In the genomic region with DNA sequence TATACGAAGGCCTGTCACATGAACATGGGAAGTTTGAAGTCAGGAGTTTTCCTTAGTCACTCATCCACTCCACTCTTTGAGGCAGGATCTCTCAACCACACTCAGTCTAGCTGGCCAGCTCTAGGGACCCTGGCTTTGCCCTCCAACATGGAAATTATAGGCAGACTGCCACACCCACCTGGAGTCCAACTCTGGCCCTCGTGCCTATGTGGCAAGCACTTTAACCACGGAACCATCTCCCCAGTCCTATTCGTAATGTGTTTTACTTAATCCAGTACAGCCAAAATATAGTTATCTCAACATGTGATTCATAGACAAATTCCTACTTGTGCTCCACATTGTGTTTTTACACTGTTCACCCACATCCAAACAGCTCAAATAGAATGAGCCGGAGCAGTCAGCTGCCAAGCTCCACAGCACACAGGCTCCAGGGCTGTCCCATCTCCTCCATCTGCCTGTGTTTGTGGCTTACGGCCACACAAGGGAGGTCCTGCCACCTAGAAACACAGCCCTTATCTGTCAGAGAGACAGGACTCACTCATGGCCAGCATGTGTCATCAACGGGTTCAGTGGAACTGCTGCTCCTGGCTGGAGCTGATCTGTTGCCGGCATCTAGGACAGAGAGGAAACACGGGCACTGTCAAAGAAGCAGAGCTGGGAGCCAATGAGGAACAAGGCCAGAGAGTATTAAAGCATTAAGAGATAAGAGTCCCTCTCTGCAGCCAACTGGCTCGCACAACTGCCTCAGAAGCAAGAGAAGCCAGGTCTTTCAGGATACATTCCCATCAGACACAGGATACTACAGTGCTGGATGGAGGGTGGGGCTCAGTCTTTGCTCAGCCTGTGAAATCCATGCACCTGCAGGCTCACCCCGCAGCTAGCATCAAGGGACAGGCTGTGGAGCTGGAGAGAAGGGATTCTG, we compare ENCODE assay signal across 8 mouse cellular contexts. TPM values are rescaled to one million over a fixed set of nuclear protein-coding genes. Genes with fewer than 3 reads are reported as not detected.
DNase-seq lines count a peak whose midpoint lies in the region; ATAC-seq lines count a peak whose summit lies in the region.

No protein-coding gene starts in this region.

- 89% methylated on average over 11 of the region's 11 CpGs for WGBS in limb, embryonic 11.5 days
- 88% methylated on average over 11 of the region's 11 CpGs for whole genome bisulfite sequencing in limb, embryonic 10.5 days
- 80% methylated on average over 11 of the region's 11 CpGs for WGBS in hindbrain, embryonic 16.5 days

- no peak for DNase-seq in limb, embryonic 11.5 days (ENCODE audit: low spot score)
- no peak for DNase-seq in limb, embryonic 10.5 days (ENCODE audit: low spot score)
- peak; percentile 46 for DNase-seq in adrenal gland, postnatal 25 days
- peak; percentile 14 for DNase-seq in fat pad, adult 2 months (ENCODE audit: extremely low read depth, low read depth, low spot score)
- DNase-seq in frontal cortex, postnatal 25 days (ENCODE audit: low spot score in 2 of 2) = no peak
- DNase-seq in yolk sac, embryonic 10.5 days (ENCODE audit: low spot score) = no peak

- no peaks in the 10 kb centered on the region for H3K27me3 ChIP-seq in limb, embryonic 11.5 days (ENCODE audit: control insufficient read depth, insufficient read depth, low read length)
- H3K27me3 ChIP-seq in limb, embryonic 10.5 days (ENCODE audit: low read depth, poor library complexity, severe bottlenecking) = no peaks in the 10 kb centered on the region
- H3K27me3 ChIP-seq in hindbrain, embryonic 16.5 days (replicated peaks; ENCODE audit: control insufficient read depth, insufficient read depth, low read length) = no peaks in the 10 kb centered on the region
- H3K27me3 ChIP-seq in megakaryocyte, embryonic 14.5 days (replicated peaks) = peaks cover 37% of the 10 kb centered on the region

- no peaks in the 10 kb centered on the region; the same call in 1 of the 2 replicates for H3K36me3 ChIP-seq in limb, embryonic 11.5 days (ENCODE audit: control insufficient read depth, insufficient read depth, low read length)
- peaks cover 65% of the 10 kb centered on the region for H3K36me3 ChIP-seq in limb, embryonic 10.5 days
- no peaks in the 10 kb centered on the region for H3K36me3 ChIP-seq in hindbrain, embryonic 16.5 days (ENCODE audit: control insufficient read depth, insufficient read depth, low read length)
- H3K36me3 ChIP-seq in megakaryocyte, embryonic 14.5 days (replicated peaks; ENCODE audit: low read length) = no peaks in the 10 kb centered on the region

- H3K4me1 ChIP-seq in limb, embryonic 11.5 days (ENCODE audit: control insufficient read depth, insufficient read depth, low read length) = peaks cover 12% of the 10 kb centered on the region
- H3K4me1 ChIP-seq in limb, embryonic 10.5 days = peaks cover 30% of the 10 kb centered on the region
- H3K4me1 ChIP-seq in hindbrain, embryonic 16.5 days (ENCODE audit: control insufficient read depth, insufficient read depth, low read depth, low read length) = peaks cover 11% of the 10 kb centered on the region
- H3K4me1 ChIP-seq in megakaryocyte, embryonic 14.5 days = peaks cover 21% of the 10 kb centered on the region

- peak overlapping the region; percentile 8; the same call in 1 of the 2 replicates for H3K27ac ChIP-seq in limb, embryonic 11.5 days (replicated peaks; ENCODE audit: low read depth, low read length)
- no peak overlapping the region for H3K27ac ChIP-seq in limb, embryonic 10.5 days
- H3K27ac ChIP-seq in hindbrain, embryonic 16.5 days (ENCODE audit: low read depth, low read length) = peak overlapping the region; percentile 40; the same call in 1 of the 2 replicates

- H3K4me3 ChIP-seq in limb, embryonic 11.5 days (ENCODE audit: low read depth, low read length) = no peak overlapping the region
- H3K4me3 ChIP-seq in limb, embryonic 10.5 days = no peak overlapping the region
- no peak overlapping the region for H3K4me3 ChIP-seq in hindbrain, embryonic 16.5 days (ENCODE audit: low read length)
- peak overlapping the region; percentile 11 for H3K4me3 ChIP-seq in megakaryocyte, embryonic 14.5 days (replicated peaks)

- H3K4me2 ChIP-seq in limb, embryonic 11.5 days (ENCODE audit: low read depth, severe bottlenecking) = no peak overlapping the region
- H3K4me2 ChIP-seq in hindbrain, embryonic 16.5 days (ENCODE audit: low read length) = no peak overlapping the region

- H3K9me3 ChIP-seq in limb, embryonic 11.5 days (ENCODE audit: control insufficient read depth, low read length) = no peaks in the 10 kb centered on the region
- no peaks in the 10 kb centered on the region for H3K9me3 ChIP-seq in limb, embryonic 10.5 days (replicated peaks)
- H3K9me3 ChIP-seq in hindbrain, embryonic 16.5 days (ENCODE audit: control insufficient read depth, low read length) = no peaks in the 10 kb centered on the region
- 0 out of 2 replicates have a peak, but pooled peaks cover 4% of the 10 kb centered on the region for H3K9me3 ChIP-seq in megakaryocyte, embryonic 14.5 days

- no peak overlapping the region for H3K9ac ChIP-seq in limb, embryonic 11.5 days (ENCODE audit: low read length)
- H3K9ac ChIP-seq in hindbrain, embryonic 16.5 days (ENCODE audit: low read depth, low read length) = no peak overlapping the region

- no peak for ATAC-seq in limb, embryonic 11.5 days (ENCODE audit: insufficient number of reproducible peaks, low FRiP score, low TSS enrichment, low read depth)
- peak; percentile 11; the same call in 1 of the 2 replicates for ATAC-seq in hindbrain, embryonic 16.5 days

RNA-seq across cellular contexts. Expression of a gene that starts 10.0 kb away (rescaled TPM):
- polyA plus RNA-seq in limb, embryonic 11.5 days (2014; fragmentation: Nextera tagmentation; extraction: Ambion mirVana) = 39.0 and 42.5 TPM in 2 replicates
- polyA plus RNA-seq in limb, embryonic 10.5 days (2016; fragmentation: Nextera tagmentation; extraction: Ambion mirVana) = 44.2 and 54.9 TPM in 2 replicates
- total RNA-seq in adrenal gland, postnatal 25 days (2021) = 15.1 and 21.5 TPM in 2 replicates
- 21.6 and 26.4 TPM in 2 replicates for polyA plus RNA-seq in hindbrain, embryonic 16.5 days (2015; fragmentation: Nextera tagmentation; extraction: Ambion mirVana)
- polyA plus RNA-seq in megakaryocyte, embryonic 14.5 days (2012; ENCODE audit: insufficient read depth, low replicate concordance) = 0.51 TPM in 1 of 2 replicates, not detected in the other

RNA-seq across cellular contexts. Expression of a gene that starts 51.2 kb away (rescaled TPM):
- 0.54 and 0.60 TPM in 2 replicates for polyA plus RNA-seq in limb, embryonic 11.5 days (2014; fragmentation: Nextera tagmentation; extraction: Ambion mirVana)
- 0.78 and 0.94 TPM in 2 replicates for polyA plus RNA-seq in limb, embryonic 10.5 days (2016; fragmentation: Nextera tagmentation; extraction: Ambion mirVana)
- total RNA-seq in adrenal gland, postnatal 25 days (2021) = 18.5 and 19.1 TPM in 2 replicates
- polyA plus RNA-seq in hindbrain, embryonic 16.5 days (2015; fragmentation: Nextera tagmentation; extraction: Ambion mirVana) = 0.34 and 0.88 TPM in 2 replicates
- 1.4 and 2.5 TPM in 2 replicates for polyA plus RNA-seq in megakaryocyte, embryonic 14.5 days (2012; ENCODE audit: insufficient read depth, low replicate concordance)

Comparison
In these comparisons a context has a peak if more than half of its experiments do, and no peak if none do; other contexts are left out.
1. DNase-seq: peak in adrenal gland, postnatal 25 days (single experiment) and fat pad, adult 2 months (single experiment); none in limb, embryonic 11.5 days (single experiment), limb, embryonic 10.5 days (single experiment), frontal cortex, postnatal 25 days (0 of 2) and yolk sac, embryonic 10.5 days (single experiment).
2. RNA of a gene that starts 10.0 kb away (polyA plus RNA-seq): 44.2 to 54.9 TPM in limb, embryonic 10.5 days, 39.0 to 42.5 TPM in limb, embryonic 11.5 days and 21.6 to 26.4 TPM in hindbrain, embryonic 16.5 days; 0.51 TPM in megakaryocyte, embryonic 14.5 days; every median in the first group is over 10 times any median in the second.